Mouse (Mus musculus) limb, embryonic 15.5 days (tissue): ENCODE data around the gene Arhgef28. TPM values are rescaled to one million over a fixed set of nuclear protein-coding genes. Genes with fewer than 3 reads are reported as not detected.
A peak's percentile ranks its signal among the peaks of the same experiment; 100 is the strongest.

Source experiments
- ATAC-seq: fragments of 200-750 bp; cut with Nextera tagmentation; 2 replicates; pipeline ENCODE4 v1.8.0; 2017; ENCODE audit warnings: low read depth, moderate TSS enrichment; ENCODE audit not compliant: insufficient number of reproducible peaks, low FRiP score, low TSS enrichment
- H3K27ac ChIP-seq: fragments of 300-500 bp; sonication (generic); 2 replicates; pipeline ENCODE4 v1.5.1; 2015; ENCODE audit warnings: moderate library complexity, mild to moderate bottlenecking, inconsistent platforms
- H3K27me3 ChIP-seq: fragments of 300-500 bp; sonication (generic); 2 replicates; pipeline ENCODE4 v1.6.1; 2015; ENCODE audit warnings: inconsistent platforms
- H3K36me3 ChIP-seq: fragments of 300-500 bp; sonication (generic); 2 replicates; pipeline ENCODE4 v1.6.1; 2015; ENCODE audit warnings: inconsistent platforms
- H3K4me1 ChIP-seq: fragments of 300-500 bp; sonication (generic); 2 replicates; pipeline ENCODE4 v1.6.1; 2015; ENCODE audit warnings: inconsistent platforms
- H3K4me2 ChIP-seq: fragments of 300-500 bp; sonication (generic); 2 replicates; pipeline ENCODE4 v1.6.1; 2015; ENCODE audit warnings: mild to moderate bottlenecking, inconsistent platforms
- H3K4me3 ChIP-seq: fragments of 300-500 bp; sonication (generic); 2 replicates; pipeline ENCODE4 v1.5.1; 2015; ENCODE audit warnings: mild to moderate bottlenecking, inconsistent platforms
- H3K9ac ChIP-seq: fragments of 300-500 bp; sonication (generic); 2 replicates; pipeline ENCODE4 v1.6.1; 2015; ENCODE audit warnings: inconsistent platforms
- H3K9me3 ChIP-seq: fragments of 300-500 bp; sonication (generic); 2 replicates; pipeline ENCODE4 v1.6.1; 2016; ENCODE audit warnings: inconsistent platforms
- WGBS: fragments of 180-500 bp; shearing (Covaris S2); methylation state at CpG from one replicate; pipeline ENCODE4 v1.1.7; 2015; 5-methylcytosine and 5-hydroxymethylcytosine counted together
- polyA plus RNA-seq: library from polyadenylated mRNA; unstranded; fragments of >200 nt; fragmentation: Nextera tagmentation; extraction: Ambion mirVana; gene quantifications from 2 replicates; pipeline ENCODE4 v1.2.1, GENCODE M21; 2015

Arhgef28 gene
- polyA plus RNA-seq, 1 experiment from 2014 or later: 15.0 TPM

DNA sequence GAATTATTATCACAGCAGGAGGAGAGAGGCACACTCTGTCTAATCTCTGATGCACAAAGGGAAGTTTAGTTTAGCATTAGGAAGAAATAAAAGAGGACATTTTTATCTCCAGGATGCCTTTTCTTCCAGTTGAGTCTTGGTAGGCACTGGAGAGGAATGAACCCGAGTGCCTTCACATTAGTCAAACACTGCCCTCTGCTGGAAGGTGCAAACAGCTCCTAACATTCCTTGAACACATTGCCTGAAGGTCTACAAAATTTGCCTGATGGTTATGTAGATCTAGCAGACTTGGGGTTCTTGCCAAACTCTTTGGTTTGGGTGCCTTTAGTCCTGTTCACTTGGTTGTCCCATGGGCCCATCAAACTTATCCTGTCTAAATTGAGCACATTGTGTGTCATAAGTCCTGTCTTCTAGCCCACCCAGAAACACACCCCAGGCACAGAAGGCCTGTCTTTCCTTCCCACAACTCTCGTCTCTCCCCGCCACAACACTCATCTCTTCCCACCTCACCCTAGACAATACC is 165.6 kb downstream of the Arhgef28 start:
- no peak for ATAC-seq
- no peaks in the 10 kb centered on the region; the same call in 1 of the 2 replicates for H3K4me1 ChIP-seq
- no peak overlapping the region for H3K4me3 ChIP-seq
- no peaks in the 10 kb centered on the region for H3K36me3 ChIP-seq
- H3K9me3 ChIP-seq: no peaks in the 10 kb centered on the region
- no peak overlapping the region for H3K4me2 ChIP-seq
- H3K27me3 ChIP-seq: no peaks in the 10 kb centered on the region
- H3K27ac ChIP-seq: no peak overlapping the region
- 74% methylated on average over 3 of the region's 3 CpGs for WGBS
- no peak overlapping the region for H3K9ac ChIP-seq

DNA sequence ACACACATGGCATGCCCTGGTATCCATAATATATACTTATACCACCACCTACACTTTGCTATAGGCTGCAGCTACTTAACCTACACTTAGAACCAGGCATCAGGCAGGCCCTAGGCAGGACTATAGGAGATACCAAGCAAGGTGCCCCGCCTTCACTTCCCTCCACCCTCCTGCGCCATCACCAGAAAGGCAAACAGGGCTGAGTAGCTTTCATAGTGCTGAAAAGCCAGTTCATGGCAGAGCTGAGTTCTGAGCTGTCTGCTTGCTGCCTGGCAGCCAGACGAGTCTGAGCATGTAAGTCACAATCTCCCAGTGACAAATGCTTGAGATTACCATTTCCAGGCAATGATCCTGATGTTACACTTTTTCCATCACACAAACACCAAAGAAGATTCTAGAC is 167.5 kb downstream of the Arhgef28 start:
- Histone ChIP-seq H3K4me1 (no peaks in the 10 kb centered on the region; the same call in 1 of the 2 replicates), H3K27ac (no peak overlapping the region), H3K27me3 (no peaks in the 10 kb centered on the region), H3K9ac (no peak overlapping the region), H3K9me3 (no peaks in the 10 kb centered on the region), H3K4me3 (no peak overlapping the region), H3K4me2 (no peak overlapping the region), H3K36me3 (no peaks in the 10 kb centered on the region)
- ATAC-seq: no peak
- 68% methylated on average over 3 of the region's 3 CpGs for WGBS

DNA sequence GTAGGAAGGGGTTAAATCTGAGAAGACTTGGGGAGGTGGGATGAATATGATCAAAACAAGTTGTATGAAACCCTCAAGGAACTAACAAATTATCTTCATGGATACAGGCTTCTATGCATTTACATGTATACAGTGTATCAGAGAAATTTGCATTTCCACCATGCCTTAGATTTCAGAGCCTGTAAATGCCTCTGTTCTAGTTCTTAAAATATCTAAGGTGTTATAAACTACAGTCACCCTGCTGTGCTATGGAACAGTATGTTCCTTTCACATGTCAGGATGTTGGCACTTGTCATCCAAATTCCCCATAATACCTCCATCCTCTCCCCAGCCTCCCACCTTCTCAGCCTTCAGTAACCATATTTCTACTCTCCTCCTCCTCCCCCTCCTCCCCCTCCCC is 168.5 kb downstream of the Arhgef28 start:
- no peak for ATAC-seq
- Histone ChIP-seq H3K9me3 (no peaks in the 10 kb centered on the region), H3K9ac (no peak overlapping the region), H3K27ac (no peak overlapping the region), H3K36me3 (no peaks in the 10 kb centered on the region), H3K27me3 (no peaks in the 10 kb centered on the region), H3K4me2 (no peak overlapping the region), H3K4me1 (no peaks in the 10 kb centered on the region; the same call in 1 of the 2 replicates), H3K4me3 (no peak overlapping the region)

DNA sequence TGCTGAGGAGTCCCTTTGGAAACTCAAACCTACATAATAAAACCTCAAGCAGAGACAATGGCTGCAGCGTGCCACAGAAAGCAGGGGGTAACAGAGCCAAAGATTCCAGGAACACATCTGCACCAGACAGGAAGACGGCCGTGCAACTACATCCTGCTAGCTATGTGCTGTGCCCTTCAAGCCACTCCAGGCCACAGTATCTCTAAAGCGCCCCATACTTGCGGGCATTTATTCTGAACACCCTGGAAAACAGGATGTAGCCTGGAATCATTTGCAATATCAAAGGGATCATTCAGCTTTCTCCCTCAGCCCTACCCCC is 174.6 kb downstream of the Arhgef28 start:
- ATAC-seq: no peak

DNA sequence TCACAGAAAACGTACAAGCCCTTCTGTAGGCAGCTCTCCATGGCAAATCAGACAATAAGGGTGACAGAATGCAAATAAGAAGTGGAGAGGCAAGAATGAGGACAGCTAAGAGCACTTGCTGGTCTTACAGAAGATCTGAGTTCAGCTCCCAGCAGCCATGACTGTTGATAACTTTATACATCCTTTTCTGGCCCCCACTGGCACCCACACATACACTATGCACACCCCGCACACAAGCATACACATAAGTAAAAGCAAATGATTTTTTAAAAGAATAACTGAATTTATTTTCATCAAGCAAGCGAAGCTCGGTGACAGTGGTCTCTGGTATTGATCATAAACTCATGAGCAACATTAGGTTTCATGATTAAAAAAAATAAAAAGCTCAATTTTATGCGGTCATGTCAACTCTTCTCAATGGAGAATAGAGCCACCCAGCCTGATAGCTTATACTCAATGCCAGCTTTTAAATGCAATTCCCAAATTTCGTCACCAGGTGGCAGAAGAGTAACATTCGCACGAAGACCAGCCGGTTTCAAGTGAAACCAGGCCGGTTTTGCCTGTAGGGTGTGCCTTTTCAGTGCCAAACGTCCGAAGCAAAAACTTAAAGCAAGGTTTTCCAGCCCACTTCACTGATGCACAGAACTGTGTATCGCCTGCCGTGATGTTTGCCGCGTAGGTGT is 175.1 kb downstream of the Arhgef28 start:
- peak overlapping the region; percentile 63; the same call in 1 of the 2 replicates for H3K27ac ChIP-seq

More for the DNA sequence above, 174.6 kb downstream of the Arhgef28 start:
- 0 out of 2 replicates have a peak, but pooled peaks cover 4% of the 10 kb centered on the region for H3K27me3 ChIP-seq
- H3K36me3 ChIP-seq: no peaks in the 10 kb centered on the region
- H3K9ac ChIP-seq: no peak overlapping the region
- no peaks in the 10 kb centered on the region for H3K9me3 ChIP-seq
- H3K4me1 ChIP-seq: peaks cover 4% of the 10 kb centered on the region; the same call in 1 of the 2 replicates
- peak overlapping the region; percentile 41 for H3K4me2 ChIP-seq
- peak overlapping the region; percentile 33 for H3K4me3 ChIP-seq
- H3K27ac ChIP-seq: peak overlapping the region; percentile 63; the same call in 1 of the 2 replicates
- WGBS: 33% methylated on average over 5 of the region's 5 CpGs

DNA sequence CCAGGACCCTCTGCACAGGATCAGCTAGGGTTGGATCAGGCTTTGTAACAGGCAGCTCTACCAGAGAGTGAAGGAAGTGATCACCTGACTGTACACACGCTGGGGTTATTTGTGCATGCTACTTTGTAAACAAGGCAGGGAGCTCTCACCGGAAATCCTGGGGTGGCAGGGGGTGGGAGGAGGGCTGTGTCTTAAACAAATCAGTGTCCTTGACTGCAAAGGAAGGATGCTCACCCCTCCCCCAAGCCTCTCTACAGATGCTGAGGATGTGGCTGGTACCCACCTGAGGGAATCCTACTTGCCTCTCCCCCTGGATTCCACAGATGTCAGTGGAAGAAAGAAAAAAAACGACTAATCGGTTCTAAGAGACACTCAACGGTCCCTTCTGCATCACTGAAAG is 176.2 kb downstream of the Arhgef28 start:
- H3K9me3 ChIP-seq: no peaks in the 10 kb centered on the region
- no peak overlapping the region for H3K4me2 ChIP-seq
- no peak overlapping the region for H3K4me3 ChIP-seq
- H3K9ac ChIP-seq: no peak overlapping the region
- 21% methylated on average over 5 of the region's 5 CpGs for WGBS
- H3K4me1 ChIP-seq: peaks cover 4% of the 10 kb centered on the region; the same call in 1 of the 2 replicates
- no peaks in the 10 kb centered on the region for H3K36me3 ChIP-seq
- no peak overlapping the region for H3K27ac ChIP-seq
- no peak for ATAC-seq
- 0 out of 2 replicates have a peak, but pooled peaks cover 4% of the 10 kb centered on the region for H3K27me3 ChIP-seq

More for the DNA sequence above, 175.1 kb downstream of the Arhgef28 start:
- H3K4me2 ChIP-seq: peak overlapping the region; percentile 41
- peak overlapping the region; percentile 33 for H3K4me3 ChIP-seq
- 14% methylated on average over 16 of the region's 16 CpGs for WGBS
- H3K9ac ChIP-seq: no peak overlapping the region
- no peaks in the 10 kb centered on the region for H3K36me3 ChIP-seq
- no peaks in the 10 kb centered on the region for H3K9me3 ChIP-seq
- peaks cover 4% of the 10 kb centered on the region; the same call in 1 of the 2 replicates for H3K4me1 ChIP-seq
- no peak; the same call in 1 of the 2 replicates for ATAC-seq
- H3K27me3 ChIP-seq: 0 out of 2 replicates have a peak, but pooled peaks cover 4% of the 10 kb centered on the region

DNA sequence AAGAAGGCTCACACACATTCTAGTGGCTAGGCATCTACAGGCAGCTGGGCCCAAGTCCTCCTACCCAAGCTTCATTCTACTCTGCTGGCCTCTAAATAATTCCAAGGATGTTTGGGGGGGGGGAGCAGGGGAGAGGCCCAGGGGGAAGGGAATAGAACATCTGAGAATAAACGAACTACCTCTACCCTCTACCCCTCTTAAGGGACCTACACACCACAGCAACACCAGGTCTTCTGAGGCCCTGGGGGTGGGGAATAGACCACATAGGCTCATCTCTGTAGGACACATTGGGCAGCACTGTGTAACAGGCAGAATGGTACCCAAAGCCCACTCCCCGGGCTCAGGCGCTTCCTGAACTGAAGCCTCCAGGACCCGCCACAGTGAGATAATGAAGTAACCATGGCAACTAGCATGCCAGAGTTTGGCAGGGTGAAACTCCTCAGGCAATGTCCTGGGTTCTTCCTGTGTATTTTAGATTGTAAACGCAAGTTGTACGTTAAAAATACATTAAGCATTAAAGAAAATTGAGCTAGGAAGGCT is 177.5 kb downstream of the Arhgef28 start:
- no peak overlapping the region for H3K27ac ChIP-seq
- H3K9ac ChIP-seq: no peak overlapping the region
- WGBS: 31% methylated on average over 6 of the region's 6 CpGs
- 0 out of 2 replicates have a peak, but pooled peaks have one; percentile 23 for ATAC-seq
- H3K4me1 ChIP-seq: peaks cover 4% of the 10 kb centered on the region; the same call in 1 of the 2 replicates
- no peak overlapping the region for H3K4me2 ChIP-seq
- no peaks in the 10 kb centered on the region for H3K36me3 ChIP-seq
- no peak overlapping the region for H3K4me3 ChIP-seq
- H3K27me3 ChIP-seq: 0 out of 2 replicates have a peak, but pooled peaks cover 4% of the 10 kb centered on the region
- H3K9me3 ChIP-seq: no peaks in the 10 kb centered on the region

DNA sequence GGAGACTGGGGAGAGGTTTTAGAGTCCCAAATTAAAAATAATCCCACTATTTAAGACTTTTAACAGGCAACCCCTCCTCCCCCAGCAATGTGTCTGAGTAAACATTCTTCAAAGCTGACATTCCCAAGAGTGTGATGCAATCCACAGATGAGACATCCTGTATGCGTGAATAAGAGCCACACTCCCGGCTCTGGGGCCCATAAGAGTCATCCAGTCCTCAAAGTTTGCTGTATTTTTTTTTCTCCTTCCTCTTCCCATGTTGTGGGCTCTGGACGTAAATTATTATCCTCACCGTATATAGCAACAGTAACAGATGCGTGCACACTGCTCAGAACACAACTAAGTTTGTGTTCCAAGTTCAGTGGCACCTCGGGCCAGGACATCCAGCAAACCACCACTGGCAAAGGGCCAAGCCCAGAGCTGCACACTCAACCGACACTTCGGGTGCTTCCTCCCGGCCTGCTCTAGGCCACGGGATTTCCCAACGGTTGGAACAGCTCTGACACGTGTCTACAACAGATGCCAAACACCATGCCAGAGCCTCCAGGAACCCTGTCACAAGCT is 178.5 kb downstream of the Arhgef28 start:
- 52% methylated on average over 12 of the region's 12 CpGs for WGBS
- H3K4me2 ChIP-seq: no peak overlapping the region
- H3K9me3 ChIP-seq: no peaks in the 10 kb centered on the region
- 0 out of 2 replicates have a peak, but pooled peaks have one; percentile 31 for ATAC-seq
- no peak overlapping the region for H3K9ac ChIP-seq
- peaks cover 4% of the 10 kb centered on the region; the same call in 1 of the 2 replicates for H3K4me1 ChIP-seq
- 0 out of 2 replicates have a peak, but pooled peaks cover 4% of the 10 kb centered on the region for H3K27me3 ChIP-seq
- H3K4me3 ChIP-seq: no peak overlapping the region
- no peaks in the 10 kb centered on the region for H3K36me3 ChIP-seq
- H3K27ac ChIP-seq: peak overlapping the region; percentile 14; the same call in 1 of the 2 replicates

DNA sequence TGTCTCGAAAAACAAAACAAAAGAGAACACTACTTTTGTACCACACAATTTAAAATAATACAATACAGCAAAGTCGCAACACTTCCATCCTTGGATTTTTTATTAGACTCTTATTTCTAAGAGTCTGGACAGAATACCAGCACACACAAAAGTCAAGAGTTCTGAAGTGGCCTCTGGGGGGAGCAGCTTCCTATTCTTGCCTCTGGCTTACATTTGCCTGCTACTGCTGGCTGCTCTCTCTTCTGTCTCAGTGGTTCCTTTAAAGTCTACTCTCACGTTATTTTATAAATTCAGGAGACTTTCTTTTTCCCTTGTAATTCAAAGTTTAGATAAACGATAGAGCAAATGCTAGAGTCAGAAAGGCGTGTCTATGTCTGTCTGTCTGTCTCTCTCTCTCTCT is 179.1 kb downstream of the Arhgef28 start:
- no peaks in the 10 kb centered on the region for H3K9me3 ChIP-seq
- H3K4me1 ChIP-seq: peaks cover 4% of the 10 kb centered on the region; the same call in 1 of the 2 replicates
- 73% methylated on average over 5 of the region's 5 CpGs for WGBS
- no peak overlapping the region for H3K9ac ChIP-seq
- H3K27ac ChIP-seq: no peak overlapping the region
- no peak overlapping the region for H3K4me3 ChIP-seq
- H3K27me3 ChIP-seq: 0 out of 2 replicates have a peak, but pooled peaks cover 4% of the 10 kb centered on the region
- no peaks in the 10 kb centered on the region for H3K36me3 ChIP-seq
- H3K4me2 ChIP-seq: no peak overlapping the region
- no peak for ATAC-seq

DNA sequence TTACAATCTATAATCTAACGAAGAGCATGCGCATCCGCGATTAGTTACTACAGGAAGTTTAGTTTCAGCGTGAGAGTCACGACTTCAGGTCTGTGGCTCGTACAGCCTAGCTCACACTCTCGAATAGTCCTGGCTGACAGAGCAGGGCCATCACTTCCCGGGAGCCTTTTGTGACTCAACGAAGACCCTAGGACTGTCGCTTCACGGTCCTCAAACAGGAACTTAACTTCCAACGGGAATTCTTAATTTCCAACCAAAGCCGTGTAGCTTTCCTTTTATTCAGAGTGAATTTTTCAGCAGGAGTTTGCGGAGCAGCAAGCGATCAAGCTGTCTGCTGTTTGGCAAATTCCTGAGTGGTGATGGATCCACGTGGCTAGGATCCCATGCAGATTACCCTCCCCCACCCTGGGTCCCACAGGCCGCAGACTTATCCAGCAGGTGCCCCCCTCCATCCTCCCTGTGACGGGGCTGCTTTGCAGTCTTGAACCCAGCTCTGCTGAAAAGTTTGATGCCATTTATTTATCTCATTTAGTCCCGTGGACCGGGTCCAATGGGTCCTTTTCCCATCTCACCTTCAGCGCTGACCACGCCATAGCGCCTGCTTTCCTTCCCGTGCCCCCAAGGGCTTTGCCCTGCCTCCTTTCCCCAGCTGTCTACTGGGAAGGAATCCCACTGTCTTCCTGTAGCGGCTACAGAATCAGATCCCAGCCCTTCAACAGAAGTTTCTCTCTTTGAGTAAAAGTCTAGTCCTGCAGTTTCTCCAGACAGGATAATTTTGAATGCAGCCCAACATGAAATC is 180.3 kb downstream of the Arhgef28 start:
- 0 out of 2 replicates have a peak, but pooled peaks cover 4% of the 10 kb centered on the region for H3K27me3 ChIP-seq
- no peak overlapping the region for H3K4me3 ChIP-seq
- no peak for ATAC-seq
- WGBS: 68% methylated on average over 26 of the region's 26 CpGs
- no peak overlapping the region for H3K27ac ChIP-seq
- H3K9me3 ChIP-seq: no peaks in the 10 kb centered on the region
- no peak overlapping the region for H3K4me2 ChIP-seq
- peaks cover 4% of the 10 kb centered on the region; the same call in 1 of the 2 replicates for H3K4me1 ChIP-seq
- no peak overlapping the region for H3K9ac ChIP-seq
- H3K36me3 ChIP-seq: no peaks in the 10 kb centered on the region

DNA sequence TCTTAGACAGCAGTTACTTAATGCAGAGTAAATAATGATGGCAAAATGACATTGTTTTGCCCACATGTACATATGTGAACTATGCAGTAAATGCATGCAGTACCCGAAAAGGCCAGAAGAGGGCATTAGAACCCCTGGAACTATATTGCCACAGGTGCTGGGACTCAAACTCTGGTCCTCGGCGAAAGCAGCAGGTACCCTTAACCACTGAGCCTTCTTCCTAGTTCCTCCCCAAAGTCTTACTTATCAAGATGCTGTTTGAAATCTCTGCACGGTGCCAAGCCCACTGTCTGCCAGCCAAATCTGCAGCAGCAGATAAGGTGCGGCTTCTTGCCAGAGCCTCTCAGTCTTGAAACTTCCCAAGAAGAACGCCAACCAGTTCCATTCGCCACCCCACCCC is 181.1 kb downstream of the Arhgef28 start:
- Histone ChIP-seq H3K9me3 (no peaks in the 10 kb centered on the region), H3K4me3 (no peak overlapping the region), H3K36me3 (no peaks in the 10 kb centered on the region), H3K4me1 (peaks cover 4% of the 10 kb centered on the region; the same call in 1 of the 2 replicates), H3K27ac (no peak overlapping the region), H3K4me2 (no peak overlapping the region), H3K9ac (no peak overlapping the region), H3K27me3 (0 out of 2 replicates have a peak, but pooled peaks cover 2% of the 10 kb centered on the region)
- ATAC-seq: no peak
- WGBS: 83% methylated on average over 7 of the region's 7 CpGs
